Mouse (Mus musculus): ENCODE measurements around the gene Mtmr2. TPM values are rescaled to one million over a fixed set of nuclear protein-coding genes. Genes with fewer than 3 reads are reported as not detected.

Gene Mtmr2
- polyA plus RNA-seq (2014; fragmentation: Illumina TruSeq; extraction: RNeasy Lipid Tissue Mini Kit (QIAGEN cat#74804); ENCODE audit: low read depth, low replicate concordance): 93.1 TPM

DNA sequence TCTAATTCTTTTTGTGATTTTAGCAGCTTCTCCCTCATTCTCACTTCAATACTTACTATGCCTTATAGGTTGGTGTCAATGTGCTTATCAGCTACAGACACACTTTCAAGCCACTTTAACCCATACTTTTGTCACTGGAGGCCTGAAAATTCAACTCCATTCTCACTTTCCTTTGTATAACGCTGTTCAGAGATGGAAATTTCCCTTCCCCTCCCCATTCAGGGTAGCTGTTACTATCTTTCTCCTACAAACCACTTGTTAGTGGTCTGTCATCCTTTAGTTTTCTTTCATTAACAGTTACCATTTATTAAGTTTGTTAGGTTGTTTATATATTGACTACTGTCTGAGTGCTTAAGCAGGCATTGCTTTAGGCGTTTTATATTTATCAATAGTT lies at the start of gene Mtmr2:
TSS of gene Mtmr2 (plus strand) at position 7 of the 394 bp plus-strand sequence.

DNA sequence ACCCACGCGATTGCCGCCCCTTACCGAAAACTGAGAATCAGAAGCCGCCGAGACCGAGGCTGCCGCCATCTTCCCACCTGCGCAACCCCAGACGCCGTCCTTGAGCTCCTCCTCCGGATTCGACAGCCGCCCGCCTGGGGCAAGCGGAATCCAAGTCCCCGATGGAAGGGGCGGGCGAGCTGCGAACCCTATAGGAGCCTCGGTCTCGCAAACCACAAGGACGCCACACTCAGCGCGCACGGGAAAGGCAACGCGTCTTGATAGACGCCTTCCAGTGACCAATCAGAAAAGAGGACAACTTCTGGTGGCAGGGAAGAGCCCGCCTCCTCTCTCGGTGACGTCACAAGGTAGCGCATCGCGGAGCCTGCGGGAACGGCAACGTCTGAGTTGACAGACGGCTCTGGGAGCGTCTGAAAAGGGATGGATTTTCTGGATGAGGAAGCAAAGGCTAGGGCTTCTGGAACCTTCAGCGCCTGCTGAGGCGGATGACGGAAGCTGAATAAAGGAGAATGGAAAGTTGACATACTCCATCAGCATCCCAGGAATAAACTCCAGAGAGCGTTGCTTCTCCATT lies 78.7 kb downstream of the Mtmr2 start, which contains the start of gene Cep57:
TSS of gene Cep57 (minus strand) at position 276 of the 574 bp plus-strand sequence.

DNA sequence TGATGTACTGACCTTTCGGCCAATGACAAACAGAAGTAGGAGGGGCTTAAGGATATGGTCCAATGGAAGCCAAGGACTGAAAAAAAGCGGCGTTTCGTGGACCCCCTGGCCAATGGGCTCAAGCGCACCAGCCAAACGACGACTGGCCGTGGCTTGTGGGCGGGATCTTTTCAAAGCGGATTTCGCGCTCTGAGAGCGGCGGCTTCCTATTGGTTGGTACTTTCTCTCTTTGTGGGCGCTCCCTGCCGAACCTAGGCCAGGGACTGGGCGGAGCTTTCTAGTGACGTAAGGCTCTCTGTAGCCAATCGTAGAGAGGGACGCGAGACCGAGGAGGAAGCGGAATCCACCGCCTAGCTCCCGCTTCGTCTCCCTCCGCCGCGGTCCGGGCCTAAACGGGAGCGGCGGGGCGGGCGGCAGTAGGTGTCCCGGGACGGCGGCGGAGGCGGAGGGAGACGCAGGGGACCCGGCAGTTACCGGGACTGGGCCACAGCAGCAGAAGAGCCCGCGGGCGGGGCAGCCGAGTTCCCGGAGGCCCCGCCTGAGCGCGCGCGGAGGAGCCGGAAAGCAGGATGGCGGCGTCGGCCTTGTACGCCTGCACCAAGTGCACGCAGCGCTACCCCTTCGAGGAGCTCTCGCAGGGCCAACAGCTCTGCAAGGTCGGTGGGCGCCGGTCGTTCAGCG lies 79.3 kb downstream of the Mtmr2 start, which contains the start of gene Fam76b:
TSS of gene Fam76b (plus strand) at position 311 of the 681 bp plus-strand sequence.

Other genes starting within 250 kb of the Mtmr2 start
- gene Cep57, start 78.7 kb downstream of the Mtmr2 start, polyA plus RNA-seq (2014; fragmentation: Illumina TruSeq; extraction: RNeasy Lipid Tissue Mini Kit (QIAGEN cat#74804); ENCODE audit: low read depth, low replicate concordance): 53.6 TPM
- gene Fam76b, start 79.3 kb downstream of the Mtmr2 start, polyA plus RNA-seq (2014; fragmentation: Illumina TruSeq; extraction: RNeasy Lipid Tissue Mini Kit (QIAGEN cat#74804); ENCODE audit: low read depth, low replicate concordance): 32.2 TPM